Comparison of ENCODE assay signal across 8 mouse cellular contexts in the genomic region with DNA sequence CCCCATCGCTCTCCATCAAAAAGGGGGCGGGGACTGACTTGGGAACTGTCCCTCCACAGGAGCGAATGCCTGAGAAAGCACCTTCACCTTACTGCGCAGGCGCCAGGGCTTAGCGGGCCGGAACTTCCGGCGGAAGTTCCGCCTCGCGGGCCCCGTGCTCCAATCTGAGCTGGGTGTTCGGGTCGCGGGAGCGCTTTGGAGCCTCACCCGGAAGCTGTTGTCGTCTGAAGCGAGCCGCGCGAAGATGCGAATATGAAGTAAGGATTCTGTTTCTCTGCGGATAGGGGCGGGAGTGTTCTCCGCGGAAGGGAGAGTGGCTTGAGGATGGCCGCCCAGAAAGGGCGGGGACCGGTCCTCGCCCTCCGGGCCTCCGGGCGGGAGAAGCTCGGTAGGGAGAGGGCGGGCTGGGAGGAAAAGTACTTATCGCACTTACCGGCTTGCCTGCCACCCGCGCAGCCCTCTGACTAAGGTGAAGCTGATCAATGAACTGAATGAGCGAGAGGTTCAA. TPM values are rescaled to one million over a fixed set of nuclear protein-coding genes. Genes with fewer than 3 reads are reported as not detected.
A peak's percentile ranks its signal among the peaks of the same experiment; 100 is the strongest.
DNase-seq lines count a peak whose midpoint lies in the region; ATAC-seq and TF ChIP-seq lines count a peak whose summit lies in the region.

A gene (plus strand): TSS at position 141 of the 508 bp plus-strand sequence.

- no peaks in the 10 kb centered on the region for H3K27me3 ChIP-seq in hindbrain, postnatal 0 days (ENCODE audit: insufficient read depth, low read length)

- no peak for TF ChIP-seq CTCF in gastrocnemius, adult 2 months (IDR thresholded peaks at IDR 0.05)
- no peak for TF ChIP-seq CTCF in hindbrain, postnatal 0 days (IDR thresholded peaks at IDR 0.05; ENCODE audit: low read depth)
- TF ChIP-seq CTCF in left cerebral cortex, adult 2 months (IDR thresholded peaks at IDR 0.05), result no peak

- intact Hi-C loops in gastrocnemius, adult 2 months (cut with DNase I), result no loop called here
- intact Hi-C loops in left cerebral cortex, adult 2 months (cut with DNase I), result loop anchor here (10.0 kb wide), 1 partner anchor 590 kb away; a partner anchor contains a TSS

- H3K4me1 ChIP-seq in hindbrain, postnatal 0 days (ENCODE audit: insufficient read depth, low read length), result no peaks in the 10 kb centered on the region

- peak within 1 kb of the TSS; percentile 59 for H3K27ac ChIP-seq in gastrocnemius, adult 2 months
- no peak within 1 kb of the TSS for H3K27ac ChIP-seq in hindbrain, postnatal 0 days
- H3K27ac ChIP-seq in left cerebral cortex, adult 2 months, result no peak within 1 kb of the TSS

- H3K9me3 ChIP-seq in hindbrain, postnatal 0 days (ENCODE audit: low read length), result no peaks in the 10 kb centered on the region

- H3K9ac ChIP-seq in hindbrain, postnatal 0 days (replicated peaks; ENCODE audit: low read length), result peak within 1 kb of the TSS; percentile 49

- ATAC-seq in common myeloid progenitor, adult 5-6 weeks (replicated peaks; ENCODE audit: low read depth, poor library complexity, severe bottlenecking), result peak; percentile 99
- peak; percentile 99 for ATAC-seq in hindbrain, postnatal 0 days
- ATAC-seq in megakaryocyte, adult 5-6 weeks (ENCODE audit: poor library complexity, severe bottlenecking), result peak; percentile 100

- no peaks in the 10 kb centered on the region for H3K36me3 ChIP-seq in hindbrain, postnatal 0 days (ENCODE audit: insufficient read depth, low read length)

- peak; percentile 96 for DNase-seq in ZHBTc4 (ENCODE audit: low read depth, low spot score)
- DNase-seq in gastrocnemius, adult 2 months, result peak; percentile 91
- DNase-seq in hindbrain, postnatal 0 days (ENCODE audit: low spot score), result peak; percentile 95
- peak; percentile 88 to 89 for DNase-seq in left cerebral cortex, adult 2 months (ENCODE audit: extremely low spot score in 1 of 2, low spot score in 2 of 2)
- peak; percentile 84 to 90 for DNase-seq in right cerebral cortex, adult 2 months (ENCODE audit: low spot score in 2 of 2)
- peak; percentile 84 for DNase-seq in urinary bladder, postnatal 14 days (ENCODE audit: low spot score)

- peak within 1 kb of the TSS; percentile 81 for H3K4me3 ChIP-seq in gastrocnemius, adult 2 months
- H3K4me3 ChIP-seq in hindbrain, postnatal 0 days (ENCODE audit: low read length), result peak within 1 kb of the TSS; percentile 53
- H3K4me3 ChIP-seq in left cerebral cortex, adult 2 months, result peak within 1 kb of the TSS; percentile 56

- WGBS in hindbrain, postnatal 0 days, result 25% methylated on average over 42 of the region's 42 CpGs

- peak within 1 kb of the TSS; percentile 52 for H3K4me2 ChIP-seq in hindbrain, postnatal 0 days (ENCODE audit: low read depth, low read length)

RNA-seq across cellular contexts. Expression of the gene that starts here (rescaled TPM):
- total RNA-seq in common myeloid progenitor, adult 5-6 weeks (2017), result 19.5 and 20.4 TPM in 2 replicates
- 1 to 10 TPM; 1.4 to 1.6 TPM for total RNA-seq in gastrocnemius, adult 2 months (2021)
- 4.9 and 6.0 TPM in 2 replicates for total RNA-seq in hindbrain, postnatal 0 days (2014; rRNA removed)
- 23.7 and 28.2 TPM in 2 replicates for polyA plus RNA-seq in hindbrain, postnatal 0 days (2015; fragmentation: Nextera tagmentation; extraction: Ambion mirVana)
- 1 to 10 TPM; 4.1 to 4.6 TPM for total RNA-seq in left cerebral cortex, adult 2 months (2021)
- 13.5 and 14.3 TPM in 2 replicates for total RNA-seq in megakaryocyte, adult 5-6 weeks (2015)
- 12.9 and 15.6 TPM in 2 replicates for total RNA-seq in megakaryocyte, adult 5-6 weeks (2017)
